Mouse (Mus musculus) cerebellum, postnatal 10 days (tissue): ENCODE results near the gene Plcb4.
A peak's percentile ranks its signal among the peaks of the same experiment; 100 is the strongest.

Experiments used
- DNase-seq, 2 experiments: peaks; one replicate each; pipeline ENCODE4 v3.0.0; 2021; ENCODE audit warnings: mixed read lengths in 2 of 2

Plcb4 gene

DNA sequence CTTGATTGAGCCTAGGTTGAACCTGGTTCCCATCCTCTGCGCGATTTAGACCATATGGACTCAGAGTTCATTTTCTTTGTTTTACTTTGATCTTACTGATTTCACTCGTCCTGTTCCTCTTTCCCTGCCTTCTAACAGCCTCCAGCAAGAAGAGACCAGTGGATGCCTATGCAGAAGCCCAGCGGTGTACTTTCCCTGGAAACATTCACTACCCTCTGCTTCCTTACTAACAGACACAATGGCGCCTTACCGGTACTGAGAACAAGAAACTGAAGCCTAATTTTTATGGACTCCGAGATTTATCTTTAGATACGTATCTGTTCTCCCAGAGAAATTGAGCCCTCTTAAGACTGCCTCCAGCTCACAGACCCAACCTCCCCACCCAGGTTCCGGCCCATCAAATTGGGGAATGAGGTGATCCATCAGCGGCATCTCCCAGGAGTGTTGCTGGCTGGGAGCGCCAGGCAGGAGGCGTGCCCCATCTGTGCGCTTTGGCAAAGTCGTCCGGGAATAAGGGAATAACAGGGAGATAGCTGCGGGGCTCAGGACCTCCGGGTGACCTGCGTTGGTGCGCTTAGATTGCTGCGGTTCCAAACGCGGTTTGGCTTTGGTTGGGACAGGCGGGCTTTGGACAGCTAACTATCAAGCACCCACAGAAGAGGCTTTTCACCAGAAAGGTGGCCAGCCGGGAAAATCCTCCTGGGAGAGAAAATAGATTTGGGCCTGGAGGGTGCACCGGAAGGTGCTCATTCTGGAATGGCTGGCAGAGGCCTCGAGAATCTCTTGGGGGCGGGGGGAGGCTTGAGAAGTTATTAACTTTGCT, 392.2 kb downstream of the Plcb4 start:
- peak; percentile 64 to 72 for DNase-seq

DNA sequence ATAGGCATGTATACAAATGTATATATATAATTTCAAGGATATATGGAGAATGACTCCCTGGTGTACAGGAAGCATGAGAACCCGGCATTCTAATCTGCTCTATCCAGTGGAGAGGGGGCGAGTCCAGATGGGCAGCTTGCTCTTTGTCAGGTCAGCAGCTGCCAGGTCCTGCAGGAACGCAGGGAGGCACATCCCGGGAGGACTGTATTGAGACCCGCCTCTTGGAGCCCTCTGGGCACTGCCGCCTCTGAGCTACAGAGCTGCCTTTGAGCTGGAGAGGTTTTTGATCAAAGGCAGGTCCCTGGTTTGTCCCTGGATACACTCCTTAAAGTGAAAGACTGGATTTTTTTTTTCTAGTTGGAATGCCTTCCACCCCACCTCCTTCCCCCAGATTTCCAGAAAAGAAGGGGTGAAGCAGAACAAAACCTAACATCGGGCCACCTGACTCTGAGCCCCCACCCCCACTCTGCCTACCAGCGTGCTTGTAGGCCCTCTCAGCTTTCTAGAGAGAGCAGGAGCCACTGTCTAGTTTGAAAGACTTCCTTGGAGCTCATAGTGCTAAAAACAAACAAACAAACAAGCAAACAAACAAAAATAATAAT, 393.0 kb downstream of the Plcb4 start, which contains the start of gene Lamp5:
Lamp5 (plus strand) TSS at position 552 of the 602 bp plus-strand sequence.
- peak; percentile 51 to 57 for DNase-seq

- peak; percentile 26 to 48 for DNase-seq
Observed at GRCm38 (mm10) chr2:136057861-136058331, 399.1 kb downstream of the Plcb4 start.

DNA sequence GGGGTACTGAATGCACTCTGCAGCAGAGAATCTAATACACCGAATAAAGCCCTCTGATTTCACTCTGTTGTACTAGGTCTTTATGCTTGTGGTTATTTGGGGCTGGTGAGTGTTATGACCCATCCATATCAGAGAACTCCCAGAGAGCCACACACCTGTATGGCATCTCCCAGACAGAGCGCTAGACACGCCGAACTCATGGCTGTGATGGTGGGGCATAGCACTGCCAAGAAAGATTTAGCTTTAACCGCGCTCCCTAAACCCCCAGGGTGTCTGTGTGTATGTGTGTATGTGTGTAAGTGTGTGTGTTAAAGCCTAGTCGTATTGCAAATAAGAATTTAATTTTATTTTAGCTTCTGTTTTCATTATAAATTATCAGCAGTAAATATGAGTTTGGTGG, 399.6 kb downstream of the Plcb4 start:
- DNase-seq = peak; percentile 19 to 21

GRCm38 (mm10) chr2:136059029-136059669, 400.3 kb downstream of the Plcb4 start:
- DNase-seq = peak; percentile 29 to 32
